In genomic region chr2:116769186-116769585, GRCm38 (mm10) we compare ENCODE assay signal across 18 mouse cellular contexts.
A peak's percentile ranks its signal among the peaks of the same experiment; 100 is the strongest.
DNase-seq lines count a peak whose midpoint lies in the region; ATAC-seq and TF ChIP-seq lines count a peak whose summit lies in the region.
"Had no signal": no experiment of that assay in that cellular context is flagged by ENCODE, and none has a peak within 500 bp of the region (broad histone marks: within the 10 kb centered on the region; RNA-seq: fewer than 3 reads in every experiment).

No protein-coding gene starts in this region.

- WGBS in heart, adult 2 months = 74% methylated on average over 4 of the region's 4 CpGs
- 79% methylated on average over 4 of the region's 4 CpGs for WGBS in kidney, postnatal 0 days

- H3K27ac ChIP-seq in heart, adult 2 months = no peak overlapping the region
- no peak overlapping the region for H3K27ac ChIP-seq in kidney, postnatal 0 days
- H3K27ac ChIP-seq: embryonic facial prominence, embryonic 15.5 days; forebrain, embryonic 13.5 days; hindbrain, embryonic 15.5 days; kidney, embryonic 15.5 days; lung, embryonic 15.5 days had no signal

- TF ChIP-seq CTCF in heart, adult 2 months (IDR thresholded peaks at IDR 0.05) = peak; percentile 51
- peak; percentile 39; the same call in 1 of the 2 replicates for TF ChIP-seq CTCF in kidney, postnatal 0 days (IDR thresholded peaks at IDR 0.05; ENCODE audit: low read depth)

- H3K4me1 ChIP-seq in heart, adult 2 months (ENCODE audit: control insufficient read depth, insufficient read depth, low read length) = no peaks in the 10 kb centered on the region
- no peaks in the 10 kb centered on the region for H3K4me1 ChIP-seq in kidney, postnatal 0 days (replicated peaks; ENCODE audit: insufficient read depth, low read length)
- H3K4me1 ChIP-seq: embryonic facial prominence, embryonic 15.5 days; hindbrain, embryonic 15.5 days; kidney, embryonic 15.5 days; lung, embryonic 15.5 days had no signal

- no peaks in the 10 kb centered on the region for H3K27me3 ChIP-seq in heart, adult 2 months (ENCODE audit: control insufficient read depth, insufficient read depth, low read length)
- no peaks in the 10 kb centered on the region for H3K27me3 ChIP-seq in kidney, postnatal 0 days (ENCODE audit: insufficient read depth, low read length)
- H3K27me3 ChIP-seq: embryonic facial prominence, embryonic 15.5 days; forebrain, embryonic 13.5 days; hindbrain, embryonic 15.5 days; kidney, embryonic 15.5 days; lung, embryonic 15.5 days had no signal

- H3K4me2 ChIP-seq in kidney, postnatal 0 days (ENCODE audit: low read length) = no peak overlapping the region
- H3K4me2 ChIP-seq: embryonic facial prominence, embryonic 15.5 days; forebrain, embryonic 13.5 days; hindbrain, embryonic 15.5 days; kidney, embryonic 15.5 days; lung, embryonic 15.5 days had no signal

- H3K9me3 ChIP-seq in kidney, postnatal 0 days (replicated peaks; ENCODE audit: low read length) = no peaks in the 10 kb centered on the region
- H3K9me3 ChIP-seq: embryonic facial prominence, embryonic 15.5 days; forebrain, embryonic 13.5 days; hindbrain, embryonic 15.5 days; kidney, embryonic 15.5 days; lung, embryonic 15.5 days had no signal

- no peak for TF ChIP-seq EP300 in heart, adult 2 months (IDR thresholded peaks at IDR 0.05; ENCODE audit: insufficient read depth, low read depth, low read length)

- ATAC-seq in kidney, postnatal 0 days (replicated peaks; ENCODE audit: low FRiP score, low read depth) = no peak
- ATAC-seq: CD4-positive, CD25-positive, alpha-beta regulatory T cell, adult 4 months had no signal

- H3K36me3 ChIP-seq in heart, adult 2 months (ENCODE audit: control insufficient read depth, insufficient read depth, low read length) = no peaks in the 10 kb centered on the region
- no peaks in the 10 kb centered on the region for H3K36me3 ChIP-seq in kidney, postnatal 0 days (ENCODE audit: insufficient read depth, low read length)
- H3K36me3 ChIP-seq: embryonic facial prominence, embryonic 15.5 days; hindbrain, embryonic 15.5 days; kidney, embryonic 15.5 days; lung, embryonic 15.5 days had no signal

- H3K9ac ChIP-seq in heart, adult 2 months (ENCODE audit: low read depth, low read length) = no peak overlapping the region
- H3K9ac ChIP-seq in kidney, postnatal 0 days (ENCODE audit: low read depth, low read length) = no peak overlapping the region
- H3K9ac ChIP-seq: embryonic facial prominence, embryonic 15.5 days; forebrain, embryonic 13.5 days; hindbrain, embryonic 15.5 days; kidney, embryonic 15.5 days; lung, embryonic 15.5 days had no signal

- H3K4me3 ChIP-seq in heart, adult 2 months = no peak overlapping the region
- no peak overlapping the region for H3K4me3 ChIP-seq in kidney, postnatal 0 days (replicated peaks; ENCODE audit: low read depth, low read length)
- H3K4me3 ChIP-seq: embryonic facial prominence, embryonic 15.5 days; forebrain, embryonic 13.5 days; hindbrain, embryonic 15.5 days; kidney, embryonic 15.5 days; lung, embryonic 15.5 days had no signal

- intact Hi-C loops in heart, adult 2 months (cut with DNase I) = no loop called here

- TF ChIP-seq POLR2A in heart, adult 2 months (IDR thresholded peaks at IDR 0.05; ENCODE audit: insufficient read depth, low read depth, low read length) = no peak

- no peaks in the 10 kb centered on the region for H3K79me2 ChIP-seq in heart, adult 2 months (replicated peaks; ENCODE audit: control insufficient read depth, insufficient read depth, low read length)

- no peak for DNase-seq in heart, adult 2 months
- no peak for DNase-seq in heart, adult 8-10 months (ENCODE audit: low spot score)
- no peak for DNase-seq in kidney, postnatal 0 days (ENCODE audit: low spot score)
- no peak for DNase-seq in kidney, adult 11 months
- peak; percentile 26 for DNase-seq in 416B (ENCODE audit: low read depth)
- peak; percentile 24 for DNase-seq in NIH3T3 (ENCODE audit: low read depth)
- no peak for DNase-seq in ovary, adult 18-20 months (ENCODE audit: low spot score)
- no peak for DNase-seq in frontal cortex, postnatal 14 days (ENCODE audit: low spot score in 2 of 2)
- DNase-seq: cerebellum, postnatal 25 days; gastrocnemius, postnatal 14 days; liver; right cerebral cortex, adult 18-20 months had no signal

Comparison
In these comparisons a context has a peak if more than half of its experiments do, and no peak if none do; other contexts are left out.
1. DNase-seq: peak in 416B (single experiment) and NIH3T3 (single experiment); none in heart, adult 2 months (0 of 2), heart, adult 8-10 months (single experiment), kidney, postnatal 0 days (single experiment), kidney, adult 11 months (single experiment), ovary, adult 18-20 months (single experiment) and frontal cortex, postnatal 14 days (0 of 2).